Mouse (Mus musculus) gastrocnemius, postnatal 14 days (tissue): ENCODE data around the gene Epha7. TPM values are rescaled to one million over a fixed set of nuclear protein-coding genes. Genes with fewer than 3 reads are reported as not detected.

Source experiments
- DNase-seq: peaks from one replicate; pipeline ENCODE4 v3.0.0; 2021; ENCODE audit warnings: mixed read lengths
- intact Hi-C: fragments of 180-260 bp; cut with DNase I; formaldehyde crosslinking; loops from one replicate; pipeline ENCODE4 v1.15.1; 2025; ENCODE audit warnings: low total_unique reads
- long read RNA-seq, 2 experiments: library from polyadenylated mRNA; stranded (forward); transcript quantifications; one replicate each; pipeline ENCODE4 v2.0.0; 2021
- total RNA-seq, 2 experiments: library from RNA; stranded (reverse); gene quantifications; 2 replicates each; pipeline ENCODE4 v1.2.3; 2021

Gene Epha7
- total RNA-seq: 1 to 10 TPM; 1.5 to 2.8 TPM
- long read RNA-seq, experiment 1: 0 reads
- long read RNA-seq, experiment 2, partial matches to known transcripts: 0 of 1 reads
- long read RNA-seq, experiment 2, other reads (novel, unspliced or antisense): 0 of 1 reads

DNA sequence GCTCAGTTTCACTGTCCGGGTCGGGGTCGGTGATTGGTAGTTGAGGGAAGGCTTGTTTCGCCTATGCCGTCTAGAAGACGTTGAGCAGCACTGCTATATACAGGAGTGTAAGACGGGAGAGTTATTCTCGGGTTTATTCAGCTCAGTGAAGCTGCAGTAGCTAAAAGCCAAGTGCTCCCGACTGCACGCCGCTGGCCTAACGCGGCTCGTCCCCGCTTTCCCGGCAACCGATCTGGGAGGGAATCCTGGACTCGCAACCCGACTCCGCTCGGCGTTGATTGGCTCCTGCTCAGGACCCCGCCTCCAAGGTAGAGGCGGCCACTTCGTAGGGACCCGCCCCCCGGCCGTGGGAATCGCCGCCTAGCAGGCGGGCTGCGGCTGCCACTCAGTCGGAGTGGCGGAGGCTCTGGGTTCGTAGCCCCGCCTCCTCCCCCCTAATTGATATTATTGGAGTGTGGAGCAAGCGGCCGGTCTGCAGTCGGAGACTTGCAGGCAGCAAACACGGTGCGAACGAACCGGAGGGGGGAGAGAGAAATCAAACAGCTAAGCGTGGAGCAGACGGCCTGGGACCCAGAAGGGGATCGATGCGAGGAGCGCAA is at the start of gene Epha7:
TSS of gene Epha7 (plus strand) at position 441 of the 599 bp plus-strand sequence.
- intact Hi-C loops: no loop called here
- DNase-seq: peak; percentile 98

DNA sequence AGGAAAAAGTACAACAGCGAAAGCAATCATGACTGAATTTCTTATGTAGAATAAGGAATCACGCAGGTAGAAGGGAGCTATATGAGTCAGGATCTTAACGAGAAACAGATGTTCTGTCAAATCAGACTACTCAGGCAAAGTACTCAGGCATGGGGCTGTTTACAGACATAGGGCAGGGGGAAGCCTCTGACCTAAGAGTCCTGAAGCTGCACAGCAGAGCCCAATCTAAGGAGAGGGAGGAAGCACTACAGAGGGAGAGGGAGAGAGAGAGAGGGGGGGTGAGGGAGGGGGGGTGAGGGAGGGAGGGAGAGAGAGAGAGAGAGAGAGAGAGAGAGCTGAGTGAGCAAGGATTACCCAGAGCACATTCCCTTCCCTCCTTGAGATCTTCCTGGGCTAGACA is 29.0 kb upstream of the Epha7 start:
- no peak for DNase-seq
- intact Hi-C loops: no loop called here

DNA sequence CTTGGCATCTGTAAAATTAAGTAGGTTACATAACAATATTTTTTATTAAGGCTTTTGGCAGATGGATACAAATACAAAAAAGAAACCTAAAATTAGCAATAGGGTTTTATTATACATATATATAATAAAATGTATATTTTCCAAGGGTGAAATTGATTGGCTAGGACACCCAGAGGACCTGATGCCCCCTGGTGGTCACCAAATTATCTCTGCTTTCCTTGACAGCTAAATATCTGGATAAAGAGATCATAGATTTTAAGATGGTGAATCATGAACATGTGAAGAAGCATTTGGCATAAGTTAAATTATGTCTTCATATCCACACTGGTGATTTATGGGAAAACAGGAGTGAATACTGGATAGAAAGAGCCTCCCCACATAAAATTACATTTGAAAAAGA is 4.1 kb upstream of the Epha7 start:
- intact Hi-C loops: no loop called here
- DNase-seq: no peak

DNA sequence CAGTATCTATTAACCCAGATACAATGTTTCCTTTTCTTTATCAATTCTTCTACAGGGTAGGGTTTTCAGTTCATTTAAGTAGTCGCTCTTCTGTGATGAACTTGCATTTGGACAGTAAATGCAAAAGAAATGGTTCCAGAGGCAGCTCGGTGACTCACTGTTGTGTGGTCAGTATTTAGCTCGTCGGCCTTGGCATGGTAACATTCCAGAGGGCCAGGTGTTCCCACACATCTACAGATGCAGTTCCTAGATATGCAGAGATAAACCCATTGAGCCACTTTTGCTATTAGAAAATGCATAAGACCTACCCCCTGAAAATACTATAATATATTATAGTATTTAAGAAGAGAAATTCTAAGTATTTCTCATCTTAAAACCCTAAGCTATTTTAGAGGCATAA is 3.2 kb upstream of the Epha7 start:
- intact Hi-C loops: no loop called here
- DNase-seq: no peak

DNA sequence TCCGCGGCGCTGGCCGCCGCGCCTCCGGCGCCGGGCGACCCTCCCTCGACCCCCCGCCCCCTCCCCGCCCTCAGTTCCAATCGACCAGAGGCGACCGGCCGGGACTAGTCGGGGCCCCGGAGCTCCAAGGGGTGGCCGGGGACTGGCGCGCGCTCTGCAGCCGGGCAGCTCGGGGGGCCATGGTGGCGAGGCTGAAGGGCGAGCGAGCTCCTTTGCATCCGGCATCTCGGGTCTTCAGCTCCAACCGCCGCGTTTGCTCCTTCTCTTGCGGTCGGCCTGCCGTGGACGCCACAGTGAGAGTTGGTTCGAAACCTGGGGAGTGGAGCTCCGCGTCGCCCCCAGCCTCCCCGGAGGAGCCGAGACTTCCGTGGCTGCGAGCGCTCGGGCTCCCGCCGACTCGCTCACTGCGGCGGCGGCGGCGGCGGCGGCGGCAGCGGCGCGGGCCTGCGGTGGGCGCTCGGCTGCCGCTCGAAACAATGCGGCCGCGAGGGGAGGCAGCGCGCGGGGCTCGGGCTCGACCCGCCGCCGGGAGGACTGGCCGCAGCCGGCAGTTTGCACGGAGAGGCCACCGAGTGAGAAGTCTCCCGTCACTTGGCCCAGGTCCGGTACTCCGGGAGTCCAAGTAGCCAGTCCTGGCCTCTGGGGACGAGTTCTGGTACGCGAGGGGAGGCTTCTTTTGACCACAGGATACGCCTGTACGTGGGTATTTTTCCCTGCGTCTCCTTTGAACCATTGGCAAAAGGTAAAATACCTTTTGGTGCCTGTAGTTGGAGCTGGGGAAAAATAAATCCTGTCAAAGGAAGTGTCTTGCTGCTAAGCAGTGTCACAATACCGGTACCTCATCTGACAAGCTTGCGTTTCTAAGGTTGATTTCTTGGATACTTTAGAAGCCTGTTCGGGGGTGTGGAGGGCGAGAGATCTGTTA is 882 bp downstream of the Epha7 start:
- intact Hi-C loops: no loop called here
- peak; percentile 32 for DNase-seq

DNA sequence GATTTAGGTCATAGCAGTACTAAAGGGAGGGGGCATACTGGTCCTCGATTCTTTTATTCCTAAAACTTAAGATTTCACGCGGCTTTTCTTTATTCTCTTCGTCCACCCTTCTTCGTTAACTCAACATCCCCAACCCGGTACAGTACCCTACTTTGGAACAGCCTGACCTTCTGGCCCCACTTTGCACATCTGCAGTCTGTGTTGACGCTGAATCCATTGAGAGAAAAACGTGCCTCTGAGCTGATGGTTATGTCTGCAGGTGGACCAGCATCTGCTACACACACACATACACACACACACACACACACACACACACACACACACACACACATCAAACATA is 1.5 kb downstream of the Epha7 start:
- no peak for DNase-seq
- intact Hi-C loops: no loop called here

DNA sequence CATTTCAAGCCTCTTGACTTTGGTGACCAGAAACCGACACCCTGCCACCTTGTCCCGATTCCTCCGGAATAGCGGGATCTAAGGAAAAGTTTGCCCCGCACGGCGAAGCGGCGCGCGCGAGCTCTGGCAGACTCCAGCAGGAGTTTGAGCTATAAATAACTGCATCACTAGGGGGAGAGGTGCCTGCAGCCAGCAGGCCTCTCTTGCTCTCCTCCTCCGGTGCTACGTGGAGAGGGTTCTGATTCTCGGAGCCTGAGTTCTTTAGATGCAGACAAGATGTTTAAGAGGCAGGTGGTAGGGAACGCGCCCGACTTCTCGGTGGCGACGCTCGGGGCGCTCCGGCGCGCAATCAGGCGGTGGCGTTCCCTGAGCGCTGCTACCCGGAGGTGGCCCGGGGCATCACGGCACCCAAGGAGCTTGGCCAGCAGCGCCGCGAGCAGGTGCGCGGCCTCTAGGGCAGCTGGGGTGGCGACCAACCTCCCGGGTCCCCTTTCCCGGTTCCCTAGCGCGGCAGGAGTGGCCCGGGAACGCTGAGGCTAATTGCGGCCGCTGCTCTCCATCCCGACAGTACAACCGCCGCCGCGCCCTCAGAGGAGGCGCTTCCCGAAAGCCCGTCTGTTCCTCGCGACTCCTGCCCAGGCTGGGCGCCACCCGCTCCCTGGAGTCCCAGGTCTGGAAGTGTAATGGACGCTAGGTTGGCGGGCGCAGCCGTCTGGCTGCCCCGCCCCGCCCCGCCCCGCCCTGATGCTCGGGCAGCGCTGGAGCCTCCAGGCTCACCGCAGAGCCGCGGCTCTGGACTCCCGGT is 2.1 kb downstream of the Epha7 start:
- peak; percentile 64 for DNase-seq
- intact Hi-C loops: no loop called here

DNA sequence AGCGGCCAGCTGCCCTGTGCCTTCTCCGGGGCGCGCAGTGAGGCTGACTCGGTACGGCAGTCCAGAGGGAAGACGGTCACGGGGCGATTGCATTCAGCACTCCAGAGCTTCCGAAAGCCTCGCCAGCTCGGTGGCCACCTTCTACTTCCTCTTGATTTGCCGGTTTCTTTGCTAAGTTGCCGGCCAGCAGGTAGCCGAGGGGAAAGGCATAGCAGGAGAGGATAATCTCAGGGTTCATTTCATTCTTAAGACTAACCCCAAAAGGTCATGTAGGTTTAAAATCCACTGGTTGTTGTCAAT is 2.6 kb downstream of the Epha7 start:
- intact Hi-C loops: no loop called here
- no peak for DNase-seq

DNA sequence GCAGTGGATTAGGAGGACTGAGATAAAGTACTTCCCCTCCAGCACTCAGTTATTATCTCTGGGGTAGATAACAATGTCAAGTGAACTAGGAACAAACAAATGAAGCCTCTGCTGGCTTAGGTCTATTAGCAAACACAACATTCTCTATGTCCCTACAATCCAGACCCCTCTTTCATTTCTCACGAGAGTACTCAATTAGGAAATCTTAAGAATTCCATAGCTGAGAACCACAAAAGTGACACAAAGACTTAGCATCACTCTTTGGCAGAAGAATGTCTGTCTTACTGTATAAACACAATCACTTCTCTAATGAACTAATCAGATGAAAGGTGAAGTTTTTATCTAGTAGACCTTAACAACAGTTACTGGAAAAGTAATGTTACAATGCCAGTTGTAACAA is 10.7 kb downstream of the Epha7 start:
- intact Hi-C loops: no loop called here
- DNase-seq: no peak

DNA sequence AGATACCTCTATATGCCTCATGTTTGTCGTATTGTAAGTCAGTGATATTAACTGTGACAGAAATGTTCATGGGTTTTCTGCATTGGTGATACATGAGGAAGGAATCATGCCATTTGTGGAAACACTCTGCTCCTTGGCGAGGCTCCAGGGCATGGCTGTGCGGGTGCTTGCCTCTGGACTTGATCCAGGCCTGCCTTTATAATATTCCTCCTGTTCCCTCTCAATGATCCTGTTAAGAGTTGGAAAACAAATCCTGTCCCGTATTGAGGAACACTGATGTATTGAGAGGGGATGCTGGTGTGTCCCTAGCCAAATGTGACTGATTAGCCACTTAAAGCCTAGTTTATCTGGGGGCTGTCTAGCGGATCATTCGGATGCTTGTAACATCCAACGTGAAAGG is 11.7 kb downstream of the Epha7 start:
- no peak for DNase-seq
- intact Hi-C loops: no loop called here

DNA sequence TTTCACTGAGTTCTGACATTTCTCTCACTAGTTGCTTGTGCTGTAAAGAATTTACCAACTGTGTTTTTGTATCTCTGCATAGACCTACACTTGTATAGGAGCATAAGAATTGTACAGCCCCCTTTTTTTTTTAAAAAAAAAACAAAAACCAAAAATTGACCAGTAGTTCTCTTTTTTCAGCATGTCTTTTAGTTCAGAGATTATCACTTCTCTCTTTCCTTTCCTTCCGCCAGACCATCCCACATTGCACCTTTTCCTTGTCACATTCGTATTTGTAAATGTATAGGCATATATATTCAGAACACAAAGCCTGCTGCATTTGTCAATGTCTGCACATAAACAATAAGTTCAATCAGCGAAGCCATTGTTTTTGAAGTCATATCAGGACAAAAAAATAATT is 24.7 kb downstream of the Epha7 start:
- intact Hi-C loops: no loop called here
- no peak for DNase-seq

DNA sequence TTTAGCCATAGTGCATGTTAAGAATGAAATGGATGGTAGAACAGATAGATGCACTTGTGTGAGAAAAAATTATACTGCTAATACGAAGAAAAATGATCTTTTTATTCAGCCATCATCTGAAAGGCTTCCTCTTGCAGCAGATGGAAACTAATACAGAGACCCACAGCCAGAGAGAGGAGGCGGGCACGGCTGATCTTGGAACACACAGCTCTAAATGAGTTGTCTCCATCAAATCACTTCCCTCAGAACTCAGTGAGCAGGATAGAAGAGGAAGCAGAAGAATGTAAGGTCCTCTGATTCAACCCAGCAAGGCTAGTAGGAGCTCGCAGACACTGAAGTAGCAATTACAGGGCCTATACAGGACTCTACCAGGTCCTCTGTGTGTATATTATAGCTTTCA is 33.4 kb downstream of the Epha7 start:
- intact Hi-C loops: no loop called here
- DNase-seq: no peak

DNA sequence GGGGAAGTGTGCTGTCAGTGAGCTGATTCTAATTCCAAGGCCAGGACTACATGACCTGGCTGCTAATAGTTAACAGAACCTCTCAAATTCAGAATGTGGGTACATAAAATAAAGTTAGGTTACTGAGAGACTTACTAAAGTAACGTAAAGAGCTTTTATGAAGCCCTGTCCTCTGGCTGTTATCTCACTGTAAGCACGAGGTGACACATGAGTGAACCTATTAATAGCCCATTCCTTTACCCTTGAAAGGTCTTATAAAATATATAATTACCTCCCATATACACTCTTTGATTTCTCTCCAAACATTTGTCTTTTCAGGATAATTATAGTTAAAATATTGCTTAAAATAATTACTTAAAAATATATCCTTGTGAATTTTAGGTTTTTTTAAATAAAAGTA is 37.5 kb downstream of the Epha7 start:
- DNase-seq: no peak
- intact Hi-C loops: no loop called here

DNA sequence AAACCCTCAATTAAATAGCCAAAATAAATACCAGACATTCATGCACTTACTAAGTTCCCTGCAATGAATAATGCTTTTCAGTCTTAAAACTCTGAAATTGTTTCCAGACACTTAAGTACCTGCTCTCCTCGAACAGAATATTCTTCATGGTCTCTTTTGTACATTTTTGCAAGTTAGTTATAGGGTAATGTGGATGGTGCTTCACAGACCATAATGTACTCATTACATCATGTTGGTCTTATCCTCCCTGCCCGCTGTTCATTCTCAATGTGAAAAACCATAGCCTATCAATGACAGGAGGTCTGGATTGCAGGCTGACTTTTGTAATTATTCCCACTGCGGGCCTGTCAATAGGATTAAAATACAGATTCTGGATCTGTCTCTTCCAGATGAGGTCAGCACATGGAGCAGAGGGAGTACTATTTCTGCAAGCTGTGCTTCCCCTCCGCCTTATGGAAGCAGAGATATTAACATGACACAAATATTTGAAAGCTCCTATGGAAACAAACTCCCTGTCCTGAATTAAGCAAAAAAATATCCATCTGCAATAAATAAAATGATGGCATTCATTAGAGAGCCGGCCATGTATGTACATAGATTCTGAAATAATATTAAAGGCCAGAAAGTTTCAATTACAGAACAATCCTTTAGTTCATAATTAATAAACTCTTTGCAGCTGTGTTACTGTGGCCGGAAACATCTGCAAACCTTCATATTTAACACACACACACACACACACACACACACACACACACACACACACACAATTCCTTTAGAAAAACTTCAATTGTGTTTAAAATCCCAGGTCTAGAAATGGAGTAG is 50.1 kb downstream of the Epha7 start:
- intact Hi-C loops: no loop called here
- no peak for DNase-seq

DNA sequence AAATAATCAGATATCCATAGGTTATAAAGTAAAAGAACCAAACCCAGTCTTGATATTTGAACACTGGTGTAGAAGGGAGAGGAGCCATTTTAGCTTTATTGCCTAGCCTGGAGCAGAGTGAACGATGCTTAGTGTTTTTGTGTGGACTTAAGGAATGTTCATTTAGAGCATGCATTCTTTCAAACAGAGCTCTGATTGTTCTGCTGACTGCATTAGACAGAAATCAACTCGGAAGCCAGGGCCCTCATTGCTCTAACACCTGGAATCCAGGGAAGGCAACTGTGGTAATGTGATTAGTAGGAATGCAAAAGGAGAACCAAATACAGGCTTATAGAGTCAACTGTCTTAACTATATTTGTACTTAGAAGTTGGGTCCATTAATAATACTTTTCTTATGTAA is 53.5 kb downstream of the Epha7 start:
- intact Hi-C loops: no loop called here
- no peak for DNase-seq

DNA sequence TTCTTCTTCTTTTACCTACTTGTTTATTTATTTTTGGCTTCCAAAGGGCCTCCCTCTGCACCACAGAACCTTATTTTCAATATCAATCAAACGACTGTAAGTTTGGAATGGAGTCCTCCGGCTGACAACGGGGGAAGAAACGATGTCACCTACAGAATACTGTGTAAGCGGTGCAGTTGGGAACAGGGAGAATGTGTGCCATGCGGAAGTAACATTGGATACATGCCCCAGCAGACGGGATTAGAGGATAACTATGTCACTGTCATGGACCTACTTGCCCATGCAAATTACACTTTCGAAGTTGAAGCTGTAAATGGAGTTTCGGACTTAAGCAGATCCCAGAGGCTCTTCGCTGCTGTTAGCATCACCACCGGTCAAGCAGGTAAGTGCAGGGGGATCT is 58.7 kb downstream of the Epha7 start:
- DNase-seq: no peak
- intact Hi-C loops: no loop called here

DNA sequence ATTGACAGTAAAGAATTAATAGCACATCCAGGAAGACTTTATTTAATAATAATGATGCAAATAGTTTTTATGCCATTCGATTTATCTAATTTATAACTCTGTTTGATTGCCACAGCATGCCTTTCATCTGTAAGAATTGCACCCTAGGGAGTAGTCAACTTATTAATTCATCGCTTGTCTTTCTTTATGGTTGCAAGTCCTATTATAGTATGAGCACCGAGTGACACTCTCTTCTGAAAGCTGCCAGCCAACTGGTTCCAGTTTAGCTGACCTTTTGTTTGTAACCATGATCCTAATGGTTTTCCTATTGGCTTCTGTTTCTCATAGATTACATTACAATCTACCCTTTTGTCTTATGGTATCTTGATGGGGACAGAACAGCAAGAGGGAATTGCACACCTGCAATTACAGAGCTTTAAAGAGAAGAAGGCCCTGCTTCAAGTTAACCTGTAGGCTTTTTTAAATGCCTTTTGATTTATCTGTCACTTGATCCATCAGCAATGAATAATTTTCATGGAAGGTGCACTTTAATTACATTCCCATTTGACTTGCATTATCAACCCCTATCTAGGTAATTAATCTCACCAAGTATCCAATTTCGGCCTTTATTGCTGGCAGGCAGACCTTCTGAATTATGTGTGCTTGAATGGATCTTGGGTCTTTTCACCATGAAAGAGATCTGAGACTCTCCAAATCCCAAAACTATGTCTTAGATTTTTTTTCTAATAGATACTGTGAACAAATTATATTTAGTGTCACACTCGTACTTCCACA is 68.5 kb downstream of the Epha7 start:
- intact Hi-C loops: no loop called here
- no peak for DNase-seq

DNA sequence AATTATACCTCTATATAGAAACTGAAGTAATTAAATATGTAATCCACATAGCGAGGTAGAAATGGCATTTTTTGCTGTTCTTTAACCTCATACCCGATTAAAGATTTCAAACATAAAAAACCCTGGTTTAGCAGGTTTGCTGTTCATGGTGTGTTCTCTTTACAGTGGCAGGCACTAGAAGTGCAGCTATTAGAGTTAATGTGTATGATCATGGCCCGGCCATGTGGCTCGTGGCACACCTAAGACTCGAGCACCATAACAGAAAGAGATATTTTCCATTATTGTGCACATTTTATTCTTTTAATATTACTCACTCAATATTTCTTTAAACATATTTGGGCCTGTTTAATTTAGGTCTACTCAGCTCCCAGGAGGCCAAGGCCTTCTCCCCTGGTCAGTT is 76.7 kb downstream of the Epha7 start:
- intact Hi-C loops: no loop called here

DNA sequence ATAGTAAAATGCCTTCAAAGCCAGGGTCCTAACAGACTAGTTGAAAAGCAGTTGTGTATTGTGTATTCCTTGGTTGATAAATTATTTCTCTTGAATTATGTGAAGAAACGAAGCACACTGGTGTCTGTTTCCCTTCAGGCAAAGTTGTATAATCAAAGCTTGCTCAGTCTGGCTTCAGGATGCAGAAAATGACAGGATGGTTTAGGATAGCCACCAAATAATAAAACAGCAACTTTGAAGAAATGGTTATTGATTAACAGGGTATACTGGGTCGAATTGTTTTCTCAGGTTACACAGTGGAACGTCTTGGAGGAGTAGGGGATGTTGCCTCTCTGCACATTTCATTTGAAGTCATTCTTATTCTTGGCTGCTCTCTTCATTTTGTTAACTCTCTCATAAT is 77.2 kb downstream of the Epha7 start:
- no peak for DNase-seq
- intact Hi-C loops: no loop called here

More for the DNA sequence above, 76.7 kb downstream of the Epha7 start:
- no peak for DNase-seq
